Mouse (Mus musculus) kidney, postnatal 0 days (tissue): ENCODE results near the gene Stpg1. TPM values are rescaled to one million over a fixed set of nuclear protein-coding genes. Genes with fewer than 3 reads are reported as not detected.
A peak's percentile ranks its signal among the peaks of the same experiment; 100 is the strongest.

ENCODE experiments used
- ATAC-seq: fragments of 200-750 bp; cut with Nextera tagmentation; replicated peaks from 2 replicates; pipeline ENCODE4 v1.8.0; 2017; ENCODE audit warnings: low read depth, moderate number of reproducible peaks, moderate TSS enrichment, moderate library complexity; ENCODE audit not compliant: low FRiP score
- DNase-seq: peaks from one replicate; pipeline ENCODE4 v3.0.0-alpha.2; 2016; ENCODE audit warnings: low spot score
- H3K27ac ChIP-seq: fragments of 300-500 bp; sonication (generic); 2 replicates; pipeline ENCODE4 v1.5.1; 2014; ENCODE audit warnings: mild to moderate bottlenecking
- H3K27me3 ChIP-seq: fragments of 300-500 bp; sonication (generic); 2 replicates; pipeline ENCODE4 v1.6.1; 2014; ENCODE audit warnings: low read length, mixed read lengths; ENCODE audit not compliant: insufficient read depth
- H3K36me3 ChIP-seq: fragments of 300-500 bp; sonication (generic); 2 replicates; pipeline ENCODE4 v1.6.1; 2014; ENCODE audit warnings: low read length, mixed read lengths; ENCODE audit not compliant: insufficient read depth
- H3K4me1 ChIP-seq: fragments of 300-500 bp; sonication (generic); replicated peaks from 2 replicates; pipeline ENCODE4 v1.6.1; 2014; ENCODE audit warnings: antibody characterized with exemption, low read length, mixed read lengths; ENCODE audit not compliant: insufficient read depth
- H3K4me2 ChIP-seq: fragments of 300-500 bp; sonication (generic); 2 replicates; pipeline ENCODE4 v1.6.1; 2014; ENCODE audit warnings: mild to moderate bottlenecking, low read length, moderate library complexity, mixed read lengths
- H3K4me3 ChIP-seq: fragments of 300-500 bp; sonication (generic); replicated peaks from 2 replicates; pipeline ENCODE4 v1.5.1; 2014; ENCODE audit warnings: low read depth, low read length
- H3K9ac ChIP-seq: fragments of 300-500 bp; sonication (generic); 2 replicates; pipeline ENCODE4 v1.6.1; 2014; ENCODE audit warnings: low read depth, low read length
- H3K9me3 ChIP-seq: fragments of 300-500 bp; sonication (generic); replicated peaks from 2 replicates; pipeline ENCODE4 v1.6.1; 2016; ENCODE audit warnings: low read length, inconsistent platforms, mixed read lengths
- CTCF ChIP-seq: IDR thresholded peaks from 2 replicates; pipeline ENCODE4 v1.5.1; 2016; ENCODE audit warnings: antibody characterized with exemption, low read depth, mild to moderate bottlenecking, moderate library complexity
- WGBS: fragments of 180-500 bp; shearing (Covaris S2); extraction: QIAGEN DNeasy Blood & Tissue Kit; methylation state at CpG from one replicate; pipeline ENCODE4 v1.1.7; 2014; 5-methylcytosine and 5-hydroxymethylcytosine counted together
- polyA plus RNA-seq: library from polyadenylated mRNA; unstranded; fragments of >200 nt; fragmentation: Nextera tagmentation; extraction: Ambion mirVana; gene quantifications from 2 replicates; pipeline ENCODE4 v1.2.1, GENCODE M21; 2015

Stpg1 gene
- polyA plus RNA-seq, 1 experiment from 2014 or later, result 0.42 TPM

GRCm38 (mm10) chr4:135518135-135518534 is 23.5 kb downstream of the Stpg1 start:
- Histone ChIP-seq H3K27me3 (no peaks in the 10 kb centered on the region), H3K4me2 (no peak overlapping the region), H3K36me3 (no peaks in the 10 kb centered on the region), H3K4me1 (no peaks in the 10 kb centered on the region), H3K4me3 (no peak overlapping the region), H3K9me3 (no peaks in the 10 kb centered on the region), H3K9ac (no peak overlapping the region), H3K27ac (no peak overlapping the region)
- 72% methylated on average over 12 of the region's 12 CpGs for WGBS
- ATAC-seq, result no peak
- TF ChIP-seq CTCF, result no peak
- DNase-seq, result no peak

- WGBS, result 76% methylated on average over 9 of the region's 9 CpGs
- H3K4me3 ChIP-seq, result no peak overlapping the region
- TF ChIP-seq CTCF, result no peak
Measured at GRCm38 (mm10) chr4:135520421-135520820, 25.8 kb downstream of the Stpg1 start.

GRCm38 (mm10) chr4:135523939-135524338 is 29.3 kb downstream of the Stpg1 start:
- H3K9me3 ChIP-seq, result no peaks in the 10 kb centered on the region
- no peaks in the 10 kb centered on the region for H3K27me3 ChIP-seq
- TF ChIP-seq CTCF, result no peak
- no peak overlapping the region for H3K4me2 ChIP-seq
- no peak overlapping the region for H3K4me3 ChIP-seq
- ATAC-seq (no peak), DNase-seq (no peak)
- no peaks in the 10 kb centered on the region for H3K36me3 ChIP-seq
- H3K27ac ChIP-seq, result no peak overlapping the region
- H3K4me1 ChIP-seq, result peaks cover 5% of the 10 kb centered on the region; the same call in 1 of the 2 replicates
- WGBS, result 11% methylated on average over 6 of the region's 7 CpGs
- no peak overlapping the region for H3K9ac ChIP-seq

More at GRCm38 (mm10) chr4:135520421-135520820, 25.8 kb downstream of the Stpg1 start:
- DNase-seq (no peak), ATAC-seq (no peak)
- Histone ChIP-seq H3K9me3 (no peaks in the 10 kb centered on the region), H3K36me3 (no peaks in the 10 kb centered on the region), H3K27ac (no peak overlapping the region), H3K27me3 (no peaks in the 10 kb centered on the region), H3K4me2 (no peak overlapping the region), H3K9ac (no peak overlapping the region), H3K4me1 (no peaks in the 10 kb centered on the region)

- H3K4me3 ChIP-seq, result no peak overlapping the region
- no peaks in the 10 kb centered on the region for H3K9me3 ChIP-seq
- 40% methylated on average over 12 of the region's 12 CpGs for WGBS
- H3K27me3 ChIP-seq, result no peaks in the 10 kb centered on the region
- peaks cover 5% of the 10 kb centered on the region; the same call in 1 of the 2 replicates for H3K4me1 ChIP-seq
- no peak for TF ChIP-seq CTCF
- H3K36me3 ChIP-seq, result no peaks in the 10 kb centered on the region
- no peak for DNase-seq
- no peak overlapping the region for H3K9ac ChIP-seq
- no peak for ATAC-seq
- H3K27ac ChIP-seq, result no peak overlapping the region
- H3K4me2 ChIP-seq, result no peak overlapping the region
Measured at GRCm38 (mm10) chr4:135525057-135525456, 30.5 kb downstream of the Stpg1 start.

DNA sequence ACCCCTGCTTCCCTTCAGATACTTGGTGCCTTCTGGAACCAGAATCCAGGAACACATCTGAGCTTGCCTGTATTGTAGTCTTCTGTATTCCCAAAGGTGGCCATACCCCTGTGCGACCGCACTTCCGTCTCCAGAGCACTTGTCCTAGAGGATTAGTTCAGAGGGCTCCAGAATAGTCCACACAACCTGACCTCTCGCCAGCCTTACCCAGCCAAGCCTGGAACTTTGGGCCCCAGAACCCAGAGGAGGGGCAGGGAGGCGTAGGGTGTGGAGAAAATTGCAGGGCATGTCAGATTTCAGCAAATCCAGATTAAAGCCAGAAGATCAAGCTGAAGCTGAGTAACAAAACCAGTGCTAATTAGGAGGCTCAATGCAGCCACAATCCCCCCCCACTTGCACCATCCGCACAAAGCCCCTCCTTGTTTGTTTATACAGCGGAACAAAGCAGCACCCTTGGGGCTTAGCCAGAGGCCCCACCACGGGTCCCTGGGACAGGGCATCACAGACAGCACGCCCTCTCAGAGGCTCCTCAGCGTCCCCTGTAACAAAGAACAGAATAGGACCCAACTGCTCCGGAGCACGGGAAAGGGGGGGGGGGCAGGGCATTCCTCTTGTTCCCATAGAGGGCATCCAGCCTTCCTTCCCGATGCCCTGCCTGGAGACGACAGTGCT is 31.6 kb downstream of the Stpg1 start:
- Histone ChIP-seq H3K9ac (no peak overlapping the region), H3K36me3 (no peaks in the 10 kb centered on the region), H3K9me3 (peaks cover 6% of the 10 kb centered on the region), H3K4me3 (no peak overlapping the region), H3K4me1 (peaks cover 5% of the 10 kb centered on the region; the same call in 1 of the 2 replicates), H3K4me2 (no peak overlapping the region), H3K27ac (no peak overlapping the region), H3K27me3 (no peaks in the 10 kb centered on the region)
- WGBS, result 36% methylated on average over 14 of the region's 14 CpGs
- DNase-seq (no peak), ATAC-seq (no peak)
- no peak for TF ChIP-seq CTCF

GRCm38 (mm10) chr4:135530270-135530669 is 35.7 kb downstream of the Stpg1 start:
- 80% methylated on average over 2 of the region's 2 CpGs for WGBS
- H3K4me2 ChIP-seq, result no peak overlapping the region
- H3K9ac ChIP-seq, result no peak overlapping the region
- peaks cover 5% of the 10 kb centered on the region; the same call in 1 of the 2 replicates for H3K4me1 ChIP-seq
- peak; percentile 23; the same call in 1 of the 2 replicates for TF ChIP-seq CTCF
- H3K27ac ChIP-seq, result no peak overlapping the region
- H3K9me3 ChIP-seq, result peaks cover 6% of the 10 kb centered on the region
- DNase-seq, result no peak
- H3K36me3 ChIP-seq, result no peaks in the 10 kb centered on the region
- H3K27me3 ChIP-seq, result no peaks in the 10 kb centered on the region
- H3K4me3 ChIP-seq, result no peak overlapping the region
- ATAC-seq, result no peak
